Mouse (Mus musculus): Measurements from ENCODE around the gene Mfsd7a. TPM values are rescaled to one million over a fixed set of nuclear protein-coding genes. Genes with fewer than 3 reads are reported as not detected.
"Not testable (repeated sequence)": the region's sequence is repeated elsewhere in the genome, so short reads cannot be mapped to it uniquely, and the experiment has no call there.

The Mfsd7a gene
- polyA plus RNA-seq (2014; fragmentation: Nextera tagmentation; extraction: Ambion mirVana) = 0.30 and 0.40 TPM in 2 replicates

- H3K4me2 ChIP-seq (replicated peaks; ENCODE audit: low read depth, low read length) = peak within 1 kb of the TSS; percentile 76
- H3K27me3 ChIP-seq (ENCODE audit: control insufficient read depth, insufficient read depth, low read length) = no peaks in the 10 kb centered on the region; the same call in 1 of the 2 replicates
- peak within 1 kb of the TSS; percentile 50 for H3K9ac ChIP-seq (ENCODE audit: low read depth, low read length)
- 11% methylated on average over 24 of the region's 24 CpGs for WGBS
- H3K36me3 ChIP-seq (ENCODE audit: control insufficient read depth, insufficient read depth, low read length) = no peaks in the 10 kb centered on the region
- H3K4me1 ChIP-seq (ENCODE audit: control insufficient read depth, insufficient read depth, low read length) = no peaks in the 10 kb centered on the region
- H3K27ac ChIP-seq (ENCODE audit: low read depth, low read length) = peak within 1 kb of the TSS; percentile 17; the same call in 1 of the 2 replicates
- H3K4me3 ChIP-seq (ENCODE audit: low read length) = peak within 1 kb of the TSS; percentile 36
- ATAC-seq (ENCODE audit: low FRiP score, low TSS enrichment) = peak; percentile 95
- H3K9me3 ChIP-seq (ENCODE audit: control insufficient read depth, low read length) = no peaks in the 10 kb centered on the region
These were observed at the start of gene Mfsd7a for GRCm38 (mm10) chr5:108448785-108449668. Gene Mfsd7a, minus strand, starts transcription at chr5:108448891.

GRCm38 (mm10) chr5:108486148-108486547, 37.5 kb upstream of the Mfsd7a start:
- H3K36me3 ChIP-seq (ENCODE audit: control insufficient read depth, insufficient read depth, low read length) = peaks cover 74% of the 10 kb centered on the region

DNA sequence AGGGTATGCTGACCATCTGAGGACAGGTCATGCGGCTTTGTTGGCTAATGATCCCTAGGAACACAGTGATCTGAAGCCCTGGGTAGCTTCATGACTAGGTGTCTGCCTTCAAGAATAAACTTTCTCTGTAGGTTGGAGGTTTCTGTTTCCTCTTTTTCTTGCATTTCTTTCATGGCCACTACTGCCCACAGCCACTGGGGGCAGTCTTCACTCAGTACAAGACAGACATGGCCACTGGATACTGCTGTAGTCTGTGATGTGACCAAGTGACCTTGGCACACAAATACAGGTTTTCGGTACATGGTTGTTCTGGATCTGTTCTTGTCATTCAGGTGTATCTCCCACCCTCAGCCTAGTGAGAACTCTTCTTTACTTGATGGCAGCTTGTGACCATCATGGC, 36.5 kb upstream of the Mfsd7a start:
- Histone ChIP-seq H3K4me1 (ENCODE audit: control insufficient read depth, insufficient read depth, low read length) (no peaks in the 10 kb centered on the region), H3K9ac (ENCODE audit: low read depth, low read length) (no peak overlapping the region), H3K4me2 (replicated peaks; ENCODE audit: low read depth, low read length) (no peak overlapping the region), H3K9me3 (ENCODE audit: control insufficient read depth, low read length) (no peaks in the 10 kb centered on the region), H3K27me3 (ENCODE audit: control insufficient read depth, insufficient read depth, low read length) (no peaks in the 10 kb centered on the region), H3K36me3 (ENCODE audit: control insufficient read depth, insufficient read depth, low read length) (peaks cover 67% of the 10 kb centered on the region), H3K27ac (ENCODE audit: low read depth, low read length) (no peak overlapping the region), H3K4me3 (ENCODE audit: low read length) (no peak overlapping the region)
- no peak for ATAC-seq (ENCODE audit: low FRiP score, low TSS enrichment)
- WGBS = 86% methylated on average over 2 of the region's 2 CpGs

More at GRCm38 (mm10) chr5:108486148-108486547, 37.5 kb upstream of the Mfsd7a start:
- H3K4me2 ChIP-seq (replicated peaks; ENCODE audit: low read depth, low read length); H3K4me3 ChIP-seq (ENCODE audit: low read length); H3K27me3 ChIP-seq (ENCODE audit: control insufficient read depth, insufficient read depth, low read length); ATAC-seq (ENCODE audit: low FRiP score, low TSS enrichment); H3K27ac ChIP-seq (ENCODE audit: low read depth, low read length); H3K9me3 ChIP-seq (ENCODE audit: control insufficient read depth, low read length); H3K4me1 ChIP-seq (ENCODE audit: control insufficient read depth, insufficient read depth, low read length); H3K9ac ChIP-seq (ENCODE audit: low read depth, low read length): not testable (repeated sequence)
- WGBS = 99% methylated on average over 3 of the region's 5 CpGs

DNA sequence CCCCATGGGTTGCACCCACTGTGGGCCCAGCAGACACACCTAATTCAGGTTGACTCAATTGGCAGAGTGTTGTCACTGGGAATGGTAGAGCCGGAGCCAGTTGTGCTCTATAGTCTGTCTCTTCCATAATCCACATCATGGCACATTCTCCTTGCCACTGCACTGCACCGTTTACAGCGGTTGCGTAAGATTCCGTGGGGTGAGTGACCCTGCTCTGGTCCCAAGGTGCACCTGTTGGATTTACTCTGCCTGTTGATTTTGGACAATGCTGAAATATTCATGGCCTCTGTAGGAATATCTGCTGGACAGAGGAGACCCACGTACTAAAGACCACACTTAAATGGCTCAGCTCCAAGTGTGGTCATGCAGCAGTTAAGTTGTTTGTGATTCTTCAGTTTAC, 34.3 kb upstream of the Mfsd7a start:
- H3K9ac ChIP-seq (ENCODE audit: low read depth, low read length) = no peak overlapping the region
- no peaks in the 10 kb centered on the region for H3K4me1 ChIP-seq (ENCODE audit: control insufficient read depth, insufficient read depth, low read length)
- no peaks in the 10 kb centered on the region for H3K9me3 ChIP-seq (ENCODE audit: control insufficient read depth, low read length)
- H3K27me3 ChIP-seq (ENCODE audit: control insufficient read depth, insufficient read depth, low read length) = no peaks in the 10 kb centered on the region
- ATAC-seq (ENCODE audit: low FRiP score, low TSS enrichment) = no peak
- H3K27ac ChIP-seq (ENCODE audit: low read depth, low read length) = no peak overlapping the region
- no peak overlapping the region for H3K4me2 ChIP-seq (replicated peaks; ENCODE audit: low read depth, low read length)
- H3K36me3 ChIP-seq (ENCODE audit: control insufficient read depth, insufficient read depth, low read length) = peaks cover 55% of the 10 kb centered on the region
- no peak overlapping the region for H3K4me3 ChIP-seq (ENCODE audit: low read length)
- WGBS = 90% methylated on average over 6 of the region's 6 CpGs

DNA sequence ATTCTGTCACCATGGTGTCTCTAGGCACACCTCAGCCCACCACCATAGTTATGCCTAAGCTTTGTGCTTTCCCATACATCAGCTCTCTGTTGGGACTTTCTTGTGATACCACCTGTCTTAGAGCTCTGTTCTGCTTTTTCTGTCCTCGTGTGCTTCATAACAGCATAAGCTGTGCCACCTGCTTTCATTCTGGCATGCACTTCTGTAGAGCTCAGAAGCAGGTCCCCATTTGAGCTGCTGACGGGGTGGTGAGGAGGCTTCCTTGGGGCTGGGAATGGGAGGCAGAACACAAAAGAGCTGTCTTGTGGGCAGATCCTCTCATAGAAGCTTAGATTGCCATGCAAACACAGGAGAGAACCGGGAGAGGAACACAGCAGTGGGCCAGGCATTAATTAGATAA, 27.3 kb upstream of the Mfsd7a start:
- Histone ChIP-seq H3K4me2 (replicated peaks; ENCODE audit: low read depth, low read length) (no peak overlapping the region), H3K27me3 (ENCODE audit: control insufficient read depth, insufficient read depth, low read length) (no peaks in the 10 kb centered on the region), H3K27ac (ENCODE audit: low read depth, low read length) (no peak overlapping the region), H3K36me3 (ENCODE audit: control insufficient read depth, insufficient read depth, low read length) (peaks cover 66% of the 10 kb centered on the region), H3K9me3 (ENCODE audit: control insufficient read depth, low read length) (no peaks in the 10 kb centered on the region), H3K4me1 (ENCODE audit: control insufficient read depth, insufficient read depth, low read length) (no peaks in the 10 kb centered on the region), H3K9ac (ENCODE audit: low read depth, low read length) (no peak overlapping the region), H3K4me3 (ENCODE audit: low read length) (no peak overlapping the region)
- ATAC-seq (ENCODE audit: low FRiP score, low TSS enrichment) = no peak
- WGBS = 91% methylated on average over 3 of the region's 3 CpGs

- H3K4me1 ChIP-seq (ENCODE audit: control insufficient read depth, insufficient read depth, low read length) = no peaks in the 10 kb centered on the region
- H3K36me3 ChIP-seq (ENCODE audit: control insufficient read depth, insufficient read depth, low read length) = peaks cover 61% of the 10 kb centered on the region
- no peak overlapping the region for H3K9ac ChIP-seq (ENCODE audit: low read depth, low read length)
- no peak overlapping the region for H3K27ac ChIP-seq (ENCODE audit: low read depth, low read length)
- H3K9me3 ChIP-seq (ENCODE audit: control insufficient read depth, low read length) = no peaks in the 10 kb centered on the region
- ATAC-seq (ENCODE audit: low FRiP score, low TSS enrichment) = no peak
- no peak overlapping the region for H3K4me2 ChIP-seq (replicated peaks; ENCODE audit: low read depth, low read length)
- 90% methylated on average over 4 of the region's 4 CpGs for WGBS
- no peak overlapping the region for H3K4me3 ChIP-seq (ENCODE audit: low read length)
- H3K27me3 ChIP-seq (ENCODE audit: control insufficient read depth, insufficient read depth, low read length) = no peaks in the 10 kb centered on the region
These were observed 25.0 kb upstream of the Mfsd7a start for GRCm38 (mm10) chr5:108473737-108474136.

DNA sequence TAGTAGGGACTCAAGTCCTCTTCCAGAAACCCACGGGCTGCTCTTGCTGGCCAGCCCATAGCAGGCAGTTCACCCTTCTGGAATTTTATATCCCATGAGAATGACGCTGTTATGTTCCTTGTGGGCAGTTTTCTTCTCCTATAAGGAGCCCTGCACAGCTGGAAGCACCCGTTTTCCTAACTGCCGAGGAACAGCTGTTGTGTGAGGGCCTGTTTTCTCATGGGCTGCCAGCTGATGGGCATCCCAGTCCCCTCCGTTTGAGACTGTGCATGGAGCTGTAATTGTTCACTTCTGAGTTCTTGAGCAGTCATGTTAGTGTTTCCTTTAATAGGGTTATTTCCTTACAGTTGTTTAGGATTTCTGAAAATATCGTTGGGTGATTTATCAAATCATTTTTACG, 20.9 kb upstream of the Mfsd7a start:
- 80% methylated on average over 7 of the region's 7 CpGs for WGBS
- H3K36me3 ChIP-seq (ENCODE audit: control insufficient read depth, insufficient read depth, low read length) = peaks cover 23% of the 10 kb centered on the region
- no peak overlapping the region for H3K9ac ChIP-seq (ENCODE audit: low read depth, low read length)
- H3K4me2 ChIP-seq (replicated peaks; ENCODE audit: low read depth, low read length) = no peak overlapping the region
- no peak for ATAC-seq (ENCODE audit: low FRiP score, low TSS enrichment)
- H3K4me1 ChIP-seq (ENCODE audit: control insufficient read depth, insufficient read depth, low read length) = no peaks in the 10 kb centered on the region
- no peak overlapping the region for H3K27ac ChIP-seq (ENCODE audit: low read depth, low read length)
- no peaks in the 10 kb centered on the region for H3K9me3 ChIP-seq (ENCODE audit: control insufficient read depth, low read length)
- H3K27me3 ChIP-seq (ENCODE audit: control insufficient read depth, insufficient read depth, low read length) = no peaks in the 10 kb centered on the region
- no peak overlapping the region for H3K4me3 ChIP-seq (ENCODE audit: low read length)

- 100% methylated on average over 1 of the region's 1 CpGs for WGBS
- H3K9me3 ChIP-seq (ENCODE audit: control insufficient read depth, low read length) = no peaks in the 10 kb centered on the region
- no peak for ATAC-seq (ENCODE audit: low FRiP score, low TSS enrichment)
These were observed 18.0 kb upstream of the Mfsd7a start for GRCm38 (mm10) chr5:108466647-108467046.

GRCm38 (mm10) chr5:108465131-108465891, 16.6 kb upstream of the Mfsd7a start:
- no peak overlapping the region for H3K4me3 ChIP-seq (ENCODE audit: low read length)

More at GRCm38 (mm10) chr5:108466647-108467046, 18.0 kb upstream of the Mfsd7a start:
- H3K36me3 ChIP-seq (ENCODE audit: control insufficient read depth, insufficient read depth, low read length) = no peaks in the 10 kb centered on the region
- no peak overlapping the region for H3K4me2 ChIP-seq (replicated peaks; ENCODE audit: low read depth, low read length)
- H3K4me3 ChIP-seq (ENCODE audit: low read length) = no peak overlapping the region
- H3K27ac ChIP-seq (ENCODE audit: low read depth, low read length) = no peak overlapping the region
- peaks cover 15% of the 10 kb centered on the region; the same call in 1 of the 2 replicates for H3K4me1 ChIP-seq (ENCODE audit: control insufficient read depth, insufficient read depth, low read length)
- H3K27me3 ChIP-seq (ENCODE audit: control insufficient read depth, insufficient read depth, low read length) = no peaks in the 10 kb centered on the region
- H3K9ac ChIP-seq (ENCODE audit: low read depth, low read length) = no peak overlapping the region

More at GRCm38 (mm10) chr5:108465131-108465891, 16.6 kb upstream of the Mfsd7a start:
- H3K9me3 ChIP-seq (ENCODE audit: control insufficient read depth, low read length) = no peaks in the 10 kb centered on the region
- ATAC-seq (ENCODE audit: low FRiP score, low TSS enrichment) = no peak
- H3K27ac ChIP-seq (ENCODE audit: low read depth, low read length) = no peak overlapping the region
- no peaks in the 10 kb centered on the region for H3K36me3 ChIP-seq (ENCODE audit: control insufficient read depth, insufficient read depth, low read length)
- H3K27me3 ChIP-seq (ENCODE audit: control insufficient read depth, insufficient read depth, low read length) = no peaks in the 10 kb centered on the region
- WGBS = 81% methylated on average over 6 of the region's 6 CpGs
- no peak overlapping the region for H3K9ac ChIP-seq (ENCODE audit: low read depth, low read length)
- no peak overlapping the region for H3K4me2 ChIP-seq (replicated peaks; ENCODE audit: low read depth, low read length)
- H3K4me1 ChIP-seq (ENCODE audit: control insufficient read depth, insufficient read depth, low read length) = peaks cover 17% of the 10 kb centered on the region; the same call in 1 of the 2 replicates

Data from kidney, embryonic 14.5 days (tissue).